Mouse (Mus musculus): ENCODE measurements around the gene Akr1b10. TPM values are rescaled to one million over a fixed set of nuclear protein-coding genes. Genes with fewer than 3 reads are reported as not detected.
"Not testable (repeated sequence)": the region's sequence is repeated elsewhere in the genome, so short reads cannot be mapped to it uniquely, and the experiment has no call there.

The Akr1b10 gene
- total RNA-seq, 2 experiments from 2014 or later, result 53.7 to 55.5 TPM

GRCm38 (mm10) chr6:34370081-34370480, 13.9 kb upstream of the Akr1b10 start:
- DNase-seq (ENCODE audit: low spot score), result no peak

GRCm38 (mm10) chr6:34371700-34372351, 12.2 kb upstream of the Akr1b10 start:
- DNase-seq (ENCODE audit: low spot score), result peak; percentile 82

- no peak for DNase-seq (ENCODE audit: low spot score)
Observed at GRCm38 (mm10) chr6:34373841-34374240, 10.2 kb upstream of the Akr1b10 start.

DNA sequence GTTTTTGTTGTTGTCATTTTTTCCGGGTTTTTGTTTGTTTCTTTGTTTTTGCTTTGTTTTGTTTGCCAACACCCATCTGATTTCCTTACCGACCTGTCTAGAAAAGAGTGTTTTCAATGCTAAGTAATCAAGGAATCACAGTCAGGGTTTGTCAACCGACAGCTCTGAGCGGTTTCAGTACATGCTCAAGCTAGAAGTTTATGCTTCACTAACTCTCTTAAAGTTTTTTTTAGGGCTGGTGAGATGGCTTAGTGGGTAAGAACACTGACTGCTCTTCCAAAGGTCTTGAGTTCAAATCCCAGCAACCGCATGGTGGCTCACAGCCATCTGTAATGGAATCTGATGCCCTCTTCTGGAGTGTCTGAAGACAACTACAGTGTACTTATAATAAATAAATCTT, 8.1 kb upstream of the Akr1b10 start:
- DNase-seq (ENCODE audit: low spot score), result not testable (repeated sequence)

- no peak for DNase-seq (ENCODE audit: low spot score)
Observed at GRCm38 (mm10) chr6:34383401-34383800, 617 bp upstream of the Akr1b10 start.

DNA sequence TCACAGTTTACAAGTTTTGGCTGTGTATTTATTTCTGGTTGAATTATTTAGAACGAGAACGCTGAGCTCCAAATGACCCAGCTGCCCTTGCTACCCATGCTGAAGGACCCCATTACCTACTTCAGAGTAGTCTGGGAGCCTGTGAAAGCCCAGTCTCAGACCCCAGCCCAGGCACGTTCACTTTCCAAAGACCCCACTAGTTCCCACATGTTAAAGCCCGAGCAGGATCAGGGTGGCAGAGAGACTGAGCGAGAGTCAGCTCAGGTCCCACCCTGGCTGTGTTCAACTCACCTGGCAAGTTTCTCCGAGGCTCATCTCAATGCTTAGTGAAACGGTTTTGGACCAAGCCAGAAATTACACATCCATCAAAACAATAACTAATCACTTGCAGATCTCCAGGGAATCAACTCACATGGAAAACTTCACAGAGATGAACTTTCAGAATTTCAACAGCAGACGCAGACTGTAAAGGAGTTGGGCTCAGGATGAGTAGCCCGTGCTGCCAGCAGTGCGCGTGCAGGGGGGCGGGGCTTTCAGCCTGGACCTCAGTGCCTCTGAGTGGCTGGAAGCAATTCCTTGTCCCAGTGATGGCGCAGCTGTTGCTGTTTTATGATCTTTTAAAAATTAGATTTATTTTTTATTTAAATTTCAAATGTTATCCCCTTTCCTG, 818 bp downstream of the Akr1b10 start:
- peak; percentile 40 for DNase-seq (ENCODE audit: low spot score)

DNA sequence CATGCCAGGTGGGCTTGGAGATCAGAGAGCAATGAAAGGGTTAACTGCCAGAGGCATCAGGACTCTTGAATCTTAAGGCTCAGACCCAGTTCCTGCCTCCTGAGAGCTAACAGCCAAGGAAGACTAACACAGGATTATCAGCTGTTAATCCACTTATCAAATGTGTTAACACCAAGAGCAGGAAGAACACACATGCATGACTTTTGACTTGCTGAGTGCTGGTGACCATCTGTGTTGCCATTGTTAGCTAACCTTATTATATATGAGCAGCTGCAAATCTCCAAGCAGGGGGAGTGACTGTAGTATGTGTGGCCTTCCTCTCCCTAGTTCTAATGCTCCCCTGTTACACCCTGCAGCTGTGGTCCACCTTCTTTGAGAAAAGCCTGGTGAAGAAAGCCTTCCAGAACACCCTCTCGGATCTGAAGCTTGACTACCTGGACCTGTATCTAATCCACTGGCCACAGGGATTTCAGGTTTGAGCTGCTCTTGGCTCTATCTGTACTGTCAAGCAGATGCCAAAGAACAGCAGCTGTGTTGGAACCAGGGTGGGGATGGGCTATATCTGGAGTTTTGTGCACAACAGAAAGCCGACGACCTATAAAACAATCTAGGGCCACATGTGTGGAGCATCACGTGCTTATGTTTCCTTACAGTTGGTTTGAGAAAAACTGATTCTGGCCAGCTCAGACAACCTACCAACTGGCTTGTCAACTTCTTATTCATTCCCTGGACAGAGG, 4.6 kb downstream of the Akr1b10 start:
- DNase-seq (ENCODE audit: low spot score), result no peak

GRCm38 (mm10) chr6:34395897-34396296, 11.9 kb downstream of the Akr1b10 start:
- DNase-seq (ENCODE audit: low spot score), result no peak

- no peak for DNase-seq (ENCODE audit: low spot score)
Observed at GRCm38 (mm10) chr6:34398431-34398830, 14.4 kb downstream of the Akr1b10 start.

DNA sequence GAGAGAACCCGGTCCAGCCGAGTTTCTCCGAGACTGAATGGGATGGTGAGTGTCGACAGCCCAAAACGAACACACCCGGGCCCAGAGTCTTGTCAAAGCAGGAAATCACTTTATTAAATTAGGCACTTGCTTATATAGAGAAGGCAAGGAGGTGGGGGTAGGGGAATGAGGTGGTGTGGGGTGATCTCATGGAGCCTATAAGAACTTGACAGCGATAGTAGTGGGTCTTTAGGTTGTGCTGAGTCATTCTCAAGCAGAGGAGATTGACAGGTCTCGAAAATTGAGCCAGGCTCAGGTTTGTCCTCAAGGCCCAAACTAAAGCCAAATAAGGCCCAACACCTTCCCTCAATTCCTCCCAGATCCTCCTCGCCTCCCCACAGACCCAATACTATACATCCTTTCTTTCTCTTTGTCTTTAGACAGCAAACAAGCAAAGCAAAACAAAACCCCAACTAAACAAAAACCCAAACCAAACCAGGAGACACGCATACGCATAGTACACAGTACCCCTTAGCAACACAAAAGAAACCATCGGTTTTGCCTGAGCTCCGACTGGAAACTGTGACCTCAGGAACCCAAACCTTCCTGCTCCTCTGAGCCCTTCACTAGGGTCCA, 15.7 kb downstream of the Akr1b10 start:
- no peak for DNase-seq (ENCODE audit: low spot score)

DNA sequence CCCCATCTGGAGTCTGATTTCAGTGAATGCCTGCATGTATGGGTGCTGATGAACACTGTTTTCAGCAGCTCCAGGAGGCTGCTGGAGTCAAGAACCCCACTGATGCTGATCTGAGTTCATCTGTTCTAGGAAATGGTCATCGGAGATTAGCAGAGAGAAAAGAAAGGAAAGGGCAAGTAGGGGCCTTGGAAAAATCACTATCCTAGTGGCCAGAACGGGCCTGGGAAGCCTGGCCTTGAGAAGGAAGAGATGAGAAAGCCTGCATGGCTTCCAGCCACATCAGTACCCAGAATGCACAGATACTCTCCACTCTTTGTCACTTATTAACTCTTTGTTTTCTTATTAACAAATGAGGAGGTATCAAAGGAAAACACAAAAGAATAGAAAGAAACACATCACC, 16.7 kb downstream of the Akr1b10 start:
- DNase-seq (ENCODE audit: low spot score), result no peak

GRCm38 (mm10) chr6:34406746-34407145, 22.7 kb downstream of the Akr1b10 start:
- DNase-seq (ENCODE audit: low spot score), result no peak

DNA sequence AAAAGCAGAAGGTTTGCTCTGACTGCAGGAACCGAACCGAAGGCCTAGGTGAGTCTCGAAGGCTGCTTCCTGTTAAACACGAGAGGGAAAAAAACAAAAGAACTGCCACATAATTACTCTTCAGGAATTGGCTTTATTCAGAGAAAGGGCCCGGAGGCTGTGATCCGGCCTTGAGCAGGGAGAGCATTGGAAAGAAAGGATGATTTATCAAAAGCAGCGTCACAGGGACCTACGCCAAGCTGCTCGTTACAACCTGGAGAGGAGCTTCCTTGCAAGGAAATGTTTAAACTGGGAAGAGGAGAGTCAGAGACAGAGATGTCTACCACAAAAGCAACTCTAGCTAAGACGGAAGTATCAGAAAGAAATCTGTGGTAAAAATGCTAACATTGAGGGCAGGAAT, 23.4 kb downstream of the Akr1b10 start:
- DNase-seq (ENCODE audit: low spot score), result no peak

GRCm38 (mm10) chr6:34412023-34412422, 28.0 kb downstream of the Akr1b10 start, which contains the start of gene Akr1b7:
Akr1b7 (plus strand) TSS chr6:34412334.
- DNase-seq (ENCODE audit: low spot score), result no peak

- DNase-seq (ENCODE audit: low spot score), result no peak
Observed at GRCm38 (mm10) chr6:34412688-34413087, 28.7 kb downstream of the Akr1b10 start.

DNA sequence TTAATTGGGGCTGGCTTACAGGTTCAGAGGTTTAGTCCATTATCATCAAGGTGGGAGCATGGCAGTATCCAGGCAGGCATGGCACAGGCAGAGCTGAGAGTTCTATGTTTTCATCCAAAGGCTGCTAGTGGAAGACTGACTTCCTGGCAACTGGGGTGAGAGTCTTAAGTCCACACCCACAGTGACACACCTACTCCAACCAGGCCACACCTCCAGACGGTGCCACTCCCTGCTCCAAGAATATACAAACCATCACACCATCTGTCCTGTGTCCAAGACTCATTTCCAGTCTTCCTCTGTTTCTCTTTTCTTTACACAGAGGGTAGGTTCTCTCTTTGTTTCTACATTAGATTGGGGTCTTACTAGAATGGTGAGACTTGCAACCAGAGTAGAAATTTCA, 29.4 kb downstream of the Akr1b10 start:
- DNase-seq (ENCODE audit: low spot score), result not testable (repeated sequence)

DNA sequence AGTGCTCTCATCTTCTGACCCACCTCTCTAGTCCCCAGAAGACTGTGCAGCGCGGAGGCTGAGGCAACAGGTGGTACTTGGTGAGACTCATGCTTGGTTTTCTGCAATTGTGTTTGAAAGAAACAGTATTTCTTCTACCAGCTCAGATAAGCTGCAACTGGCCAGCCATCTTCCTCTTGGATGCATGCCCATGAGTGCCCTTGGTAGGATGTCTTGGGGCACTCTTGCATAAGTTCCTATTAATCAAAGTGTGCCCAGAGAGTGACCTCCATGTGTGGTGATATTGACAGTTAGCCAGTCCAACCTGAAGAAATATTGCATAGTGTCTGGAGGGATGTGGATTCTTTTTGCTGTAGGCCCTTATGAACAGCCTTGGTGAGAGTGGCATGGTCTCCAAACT, 32.5 kb downstream of the Akr1b10 start:
- no peak for DNase-seq (ENCODE audit: low spot score)

DNA sequence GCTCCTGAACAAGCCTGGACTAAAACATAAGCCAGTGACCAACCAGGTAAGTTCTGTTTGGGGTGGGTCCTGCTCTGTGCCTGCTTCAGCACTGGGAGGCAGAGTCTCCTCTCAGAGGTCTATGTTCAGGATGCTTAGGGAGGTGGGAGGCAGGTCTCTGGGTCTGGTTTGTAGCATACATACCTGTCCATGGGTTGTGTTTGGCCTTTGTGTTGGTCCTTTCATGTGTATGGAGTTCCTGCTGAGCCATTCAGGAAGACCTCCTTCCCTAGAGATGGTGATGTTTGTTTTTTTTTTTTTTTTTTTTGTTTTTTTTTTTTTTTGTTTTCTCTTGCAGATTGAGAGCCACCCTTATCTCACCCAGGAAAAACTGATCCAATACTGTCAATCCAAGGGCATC, 35.1 kb downstream of the Akr1b10 start:
- no peak for DNase-seq (ENCODE audit: low spot score)

DNA sequence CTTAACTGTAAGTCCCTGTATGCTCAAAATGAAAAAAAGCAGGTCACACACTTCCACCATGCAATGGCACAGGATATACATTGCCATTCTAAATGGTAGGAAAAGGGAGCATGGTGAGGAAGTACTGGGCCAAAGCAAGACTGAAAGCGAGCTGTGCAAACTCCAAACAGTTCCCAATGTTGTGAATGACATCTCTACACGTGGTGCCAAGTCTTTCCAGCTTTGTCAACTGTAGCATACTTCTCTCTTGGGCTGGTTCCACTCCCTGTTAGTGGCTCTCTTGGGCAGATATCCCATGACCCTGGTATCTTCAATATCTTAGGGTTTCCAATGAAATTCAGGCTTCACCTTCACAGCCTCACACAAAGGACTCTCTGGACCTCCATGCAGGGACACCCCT, 55.0 kb downstream of the Akr1b10 start:
- no peak for DNase-seq (ENCODE audit: low spot score)

DNA sequence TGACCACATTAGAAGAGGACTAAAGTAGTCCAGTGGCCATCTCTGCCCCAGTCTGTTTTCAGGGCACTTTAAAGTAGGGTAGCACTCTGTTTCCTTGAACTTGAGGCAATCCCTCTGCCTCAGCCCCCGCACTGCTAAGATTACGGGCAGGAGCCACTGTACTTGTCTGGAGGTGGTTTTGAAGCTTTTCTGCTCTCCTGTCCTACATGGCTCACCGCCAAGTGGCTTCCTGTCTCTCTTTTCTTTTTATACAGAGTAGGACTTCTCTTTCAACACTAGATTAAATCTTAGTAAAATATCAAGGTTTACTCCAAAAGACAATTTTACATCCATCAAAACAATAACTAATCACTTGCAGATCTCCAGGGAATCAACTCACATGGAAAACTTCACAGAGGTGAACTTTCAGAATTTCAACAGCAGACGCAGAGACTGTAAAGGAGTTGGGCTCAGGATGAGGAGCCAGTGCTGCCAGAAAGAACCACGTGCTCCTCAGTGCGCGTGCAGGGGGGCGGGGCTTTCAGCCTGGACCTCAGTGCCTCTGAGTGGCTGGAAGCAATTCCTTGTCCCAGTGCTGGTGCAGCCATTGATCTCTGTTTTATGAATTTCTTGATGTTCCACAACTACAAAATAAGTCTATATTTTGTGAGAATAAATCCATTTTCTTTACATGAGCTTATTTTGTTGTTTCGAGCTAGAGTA, 57.7 kb downstream of the Akr1b10 start:
- peak; percentile 5 for DNase-seq (ENCODE audit: low spot score)

GRCm38 (mm10) chr6:34443791-34444190, 59.8 kb downstream of the Akr1b10 start:
- peak; percentile 42 for DNase-seq (ENCODE audit: low spot score)
